Mouse (Mus musculus) ES-Bruce4 (cell line): ENCODE measurements around the gene Krt75. TPM values are rescaled to one million over a fixed set of nuclear protein-coding genes. Genes with fewer than 3 reads are reported as not detected.
A peak's percentile ranks its signal among the peaks of the same experiment; 100 is the strongest.
"Not testable (repeated sequence)": the region's sequence is repeated elsewhere in the genome, so short reads cannot be mapped to it uniquely, and the experiment has no call there.

Experiments
- H3K27ac ChIP-seq: 2 replicates; pipeline ENCODE4 v1.5.1; 2012; ENCODE audit warnings: low read length, inconsistent platforms; ENCODE audit not compliant: insufficient read depth
- H3K27me3 ChIP-seq: 2 replicates; pipeline ENCODE4 v1.6.1; 2012; ENCODE audit warnings: mild to moderate bottlenecking, low read length, inconsistent platforms; ENCODE audit not compliant: control insufficient read depth, poor library complexity, insufficient read depth, severe bottlenecking
- H3K36me3 ChIP-seq: 2 replicates; pipeline ENCODE4 v1.6.1; 2012; ENCODE audit warnings: inconsistent platforms, mild to moderate bottlenecking, low read length, moderate library complexity; ENCODE audit not compliant: control insufficient read depth, poor library complexity, insufficient read depth, severe bottlenecking
- H3K4me1 ChIP-seq: one replicate; pipeline ENCODE4 v1.8.1; 2011; ENCODE audit warnings: low read length; ENCODE audit not compliant: control insufficient read depth, insufficient read depth
- H3K4me3 ChIP-seq: 2 replicates; pipeline ENCODE4 v1.5.1; 2011; ENCODE audit warnings: low read depth, mild to moderate bottlenecking, low read length
- H3K9ac ChIP-seq: 2 replicates; pipeline ENCODE4 v1.6.1; 2012; ENCODE audit warnings: low read depth, mild to moderate bottlenecking, inconsistent platforms; ENCODE audit not compliant: poor library complexity, severe bottlenecking
- H3K9me3 ChIP-seq: replicated peaks from 2 replicates; pipeline ENCODE4 v1.6.1; 2012; ENCODE audit warnings: mild to moderate bottlenecking, low read length, inconsistent platforms; ENCODE audit not compliant: control insufficient read depth, poor library complexity, insufficient read depth, severe bottlenecking
- CTCF ChIP-seq: IDR thresholded peaks from one replicate; pipeline ENCODE4 v1.8.1; 2011; ENCODE audit warnings: low read depth, low read length
- EP300 ChIP-seq: IDR thresholded peaks from 2 replicates; pipeline ENCODE4 v1.6.1; 2011; ENCODE audit warnings: low read depth, low read length; ENCODE audit not compliant: insufficient read depth
- POLR2A ChIP-seq: IDR thresholded peaks from one replicate; pipeline ENCODE4 v1.8.1; 2011; ENCODE audit warnings: low read length; ENCODE audit not compliant: insufficient read depth
- polyA plus RNA-seq: library from polyadenylated mRNA; stranded (reverse); fragments of >200 nt; gene quantifications from 2 replicates; pipeline ENCODE4 v1.2.4, GENCODE M21; 2011; ENCODE audit warnings: low read depth; ENCODE audit not compliant: missing spikeins, insufficient read depth, insufficient read length

Krt75 gene
- polyA plus RNA-seq, 1 experiment = not detected

GRCm38 (mm10) chr15:101532720-101533119 is 41.0 kb downstream of the Krt75 start, which contains the start of gene Krt84:
Gene Krt84 (minus strand): TSS chr15:101532820.
- H3K36me3 ChIP-seq = no peaks in the 10 kb centered on the region
- H3K9me3 ChIP-seq = no peaks in the 10 kb centered on the region
- no peak for TF ChIP-seq EP300
- no peak for TF ChIP-seq POLR2A
- no peak for TF ChIP-seq CTCF
- no peaks in the 10 kb centered on the region for H3K27me3 ChIP-seq
- no peak within 1 kb of the TSS for H3K9ac ChIP-seq
- no peak within 1 kb of the TSS for H3K27ac ChIP-seq
- no peaks in the 10 kb centered on the region for H3K4me1 ChIP-seq
- no peak within 1 kb of the TSS for H3K4me3 ChIP-seq

DNA sequence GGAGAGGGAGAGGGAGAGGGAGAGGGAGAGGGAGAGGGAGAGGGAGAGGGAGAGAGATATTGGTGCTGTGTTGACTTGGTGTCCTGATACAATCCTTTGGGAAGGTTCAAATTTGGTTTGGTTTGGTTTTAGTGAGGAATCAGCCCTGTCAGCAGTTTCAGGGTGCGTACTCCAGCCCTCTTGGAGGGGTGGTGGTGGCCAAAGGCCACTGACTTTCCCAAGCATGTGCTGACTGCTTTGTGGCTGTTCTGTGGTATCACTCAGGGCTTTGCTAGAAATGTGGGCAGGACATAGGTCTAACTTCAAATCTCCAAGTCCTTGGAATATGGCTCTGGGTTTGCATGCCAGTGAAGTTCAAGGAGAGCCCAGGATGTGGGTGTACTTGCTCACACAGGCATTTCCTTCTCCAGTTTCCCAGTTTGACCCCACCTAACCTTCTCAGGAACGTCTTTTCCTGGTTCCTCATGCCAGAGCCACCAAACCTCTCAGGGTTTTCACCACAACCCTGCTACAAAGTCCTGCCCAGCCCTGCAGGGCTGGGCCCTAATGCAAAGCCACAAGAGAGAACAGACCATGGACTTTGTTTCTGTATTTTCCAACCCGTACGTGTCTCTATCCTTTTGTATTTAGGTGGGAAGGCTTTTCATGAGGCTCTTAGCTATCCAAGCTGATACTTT is 51.0 kb downstream of the Krt75 start:
- Histone ChIP-seq H3K4me3 (no peak overlapping the region), H3K36me3 (no peaks in the 10 kb centered on the region), H3K27me3 (no peaks in the 10 kb centered on the region), H3K27ac (no peak overlapping the region), H3K4me1 (no peaks in the 10 kb centered on the region), H3K9ac (no peak overlapping the region), H3K9me3 (no peaks in the 10 kb centered on the region)
- no peak for TF ChIP-seq POLR2A
- no peak for TF ChIP-seq EP300
- no peak for TF ChIP-seq CTCF

DNA sequence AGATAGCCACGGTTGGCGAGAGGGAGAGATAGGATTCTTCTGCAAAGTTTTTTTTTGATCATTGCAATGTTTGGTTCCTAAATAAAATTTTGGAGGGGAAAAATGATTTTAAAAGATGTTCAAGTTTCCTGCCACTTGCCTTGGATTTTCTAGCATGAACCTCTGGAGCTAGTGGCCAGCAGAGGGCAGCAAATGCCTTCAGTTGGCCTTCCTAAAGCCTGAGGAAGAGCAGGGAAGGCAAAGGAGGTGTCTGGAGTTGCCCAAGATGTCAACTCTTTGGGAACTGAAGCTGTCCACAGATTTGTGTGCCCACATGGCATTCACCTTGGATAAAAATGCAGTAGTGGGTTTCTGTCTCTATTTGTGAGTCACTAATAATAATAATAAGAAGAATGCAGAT is 53.9 kb downstream of the Krt75 start:
- Histone ChIP-seq H3K27me3 (no peaks in the 10 kb centered on the region), H3K4me1 (no peaks in the 10 kb centered on the region), H3K9me3 (no peaks in the 10 kb centered on the region), H3K27ac (no peak overlapping the region), H3K9ac (no peak overlapping the region), H3K4me3 (no peak overlapping the region), H3K36me3 (no peaks in the 10 kb centered on the region)
- TF ChIP-seq EP300 (no peak), CTCF (peak; percentile 84)

DNA sequence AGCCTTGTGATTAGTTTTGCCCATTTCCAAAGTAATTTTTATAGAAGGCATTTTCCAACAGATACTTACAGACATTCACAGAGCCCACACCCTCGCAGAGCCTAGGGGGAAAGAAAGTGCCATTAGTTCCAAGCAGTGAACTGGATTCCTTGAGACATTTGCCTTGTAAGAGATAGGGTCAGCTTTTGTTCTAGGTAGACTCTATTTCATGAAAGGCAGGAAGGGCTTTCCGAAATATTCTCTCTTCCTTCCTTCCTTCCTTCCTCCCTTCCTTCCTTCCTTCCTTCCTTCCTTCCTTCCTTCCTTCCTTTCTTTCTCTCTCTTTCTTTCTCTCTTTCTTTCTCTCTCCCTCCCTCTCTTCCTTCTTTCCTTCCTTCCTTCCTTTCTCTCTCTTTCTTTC is 56.5 kb downstream of the Krt75 start, which contains the start of gene Gm49425:
Gm49425 (minus strand) TSS at position 101 of the 400 bp plus-strand sequence.
- not testable (repeated sequence) for H3K4me3 ChIP-seq, H3K9ac ChIP-seq, H3K27ac ChIP-seq, H3K27me3 ChIP-seq, H3K36me3 ChIP-seq, H3K4me1 ChIP-seq, H3K9me3 ChIP-seq

Other genes starting within 250 kb of the Krt75 start
- gene Krt80, start 203.7 kb downstream of the Krt75 start, polyA plus RNA-seq = 1.1 and 1.6 TPM in 2 replicates
- gene Krt7, start 162.9 kb downstream of the Krt75 start, polyA plus RNA-seq = 30.7 and 36.4 TPM in 2 replicates
- gene Krt87, start 135.1 kb downstream of the Krt75 start, polyA plus RNA-seq = not detected in 2 replicates
- not detected in 2 replicates for gene Krt88, start 126.2 kb downstream of the Krt75 start, polyA plus RNA-seq
- gene Krt81, start 110.2 kb downstream of the Krt75 start, polyA plus RNA-seq = not detected in 2 replicates
- not detected in 2 replicates for gene Krt86, start 100.4 kb downstream of the Krt75 start, polyA plus RNA-seq
- gene Krt83, start 82.4 kb downstream of the Krt75 start, polyA plus RNA-seq = not detected in 2 replicates
- gene Gm49425, start 56.6 kb downstream of the Krt75 start, polyA plus RNA-seq = not detected in 2 replicates
- not detected in 2 replicates for gene Krt84, start 41.1 kb downstream of the Krt75 start, polyA plus RNA-seq
- gene Krt82, start 23.2 kb downstream of the Krt75 start, polyA plus RNA-seq = not detected in 2 replicates
- gene Krt90, start 11.0 kb downstream of the Krt75 start, polyA plus RNA-seq = not detected in 2 replicates
- not detected in 2 replicates for gene Gm5414, start 54.3 kb upstream of the Krt75 start, polyA plus RNA-seq
- not detected in 2 replicates for gene Gm5478, start 73.5 kb upstream of the Krt75 start, polyA plus RNA-seq
- not detected in 2 replicates for gene Krt6b, start 106.4 kb upstream of the Krt75 start, polyA plus RNA-seq
- not detected in 2 replicates for gene Krt6a, start 120.4 kb upstream of the Krt75 start, polyA plus RNA-seq
- gene Krt5, start 139.0 kb upstream of the Krt75 start, polyA plus RNA-seq = not detected in 2 replicates
- gene Krt71, start 169.2 kb upstream of the Krt75 start, polyA plus RNA-seq = not detected in 2 replicates
- gene Krt72, start 212.6 kb upstream of the Krt75 start, polyA plus RNA-seq = not detected in 2 replicates
- not detected in 2 replicates for gene Krt73, start 228.4 kb upstream of the Krt75 start, polyA plus RNA-seq
- gene Krt2, start 244.3 kb upstream of the Krt75 start, polyA plus RNA-seq = not detected in 2 replicates